Mouse (Mus musculus) adrenal gland, postnatal 25 days (tissue): ENCODE data around the gene St8sia1. TPM values are rescaled to one million over a fixed set of nuclear protein-coding genes. Genes with fewer than 3 reads are reported as not detected.

Experiments
- DNase-seq: peaks from one replicate; pipeline ENCODE4 v3.0.0; 2021; ENCODE audit warnings: mixed read lengths
- total RNA-seq: library from RNA; stranded (reverse); gene quantifications from 2 replicates; pipeline ENCODE4 v1.2.3, GENCODE M21; 2021

The St8sia1 gene
- total RNA-seq, 1 experiment from 2014 or later, result 1.5 TPM

- no peak for DNase-seq
Observed at GRCm38 (mm10) chr6:142908911-142909770, 55.1 kb downstream of the St8sia1 start.

GRCm38 (mm10) chr6:142908412-142908811 is 55.8 kb downstream of the St8sia1 start:
- no peak for DNase-seq

- no peak for DNase-seq
Observed at GRCm38 (mm10) chr6:142895371-142895770, 68.9 kb downstream of the St8sia1 start.

- no peak for DNase-seq
Observed at GRCm38 (mm10) chr6:142893716-142894115, 70.5 kb downstream of the St8sia1 start.

- DNase-seq, result no peak
Observed at GRCm38 (mm10) chr6:142890321-142890720, 73.9 kb downstream of the St8sia1 start.

- DNase-seq, result no peak
Observed at GRCm38 (mm10) chr6:142888970-142889740, 75.1 kb downstream of the St8sia1 start.

- no peak for DNase-seq
Observed at GRCm38 (mm10) chr6:142888346-142888745, 75.9 kb downstream of the St8sia1 start.

GRCm38 (mm10) chr6:142887375-142887774 is 76.9 kb downstream of the St8sia1 start:
- DNase-seq, result no peak

GRCm38 (mm10) chr6:142885364-142886154 is 78.7 kb downstream of the St8sia1 start:
- DNase-seq, result no peak

- DNase-seq, result no peak
Observed at GRCm38 (mm10) chr6:142884128-142884527, 80.1 kb downstream of the St8sia1 start.

- DNase-seq, result no peak
Observed at GRCm38 (mm10) chr6:142880849-142881470, 83.3 kb downstream of the St8sia1 start.

- peak; percentile 51 for DNase-seq
Observed at GRCm38 (mm10) chr6:142878744-142879701, 85.2 kb downstream of the St8sia1 start.

GRCm38 (mm10) chr6:142877221-142877620 is 87.0 kb downstream of the St8sia1 start:
- no peak for DNase-seq

GRCm38 (mm10) chr6:142876279-142876899 is 87.9 kb downstream of the St8sia1 start:
- DNase-seq, result no peak

- DNase-seq, result no peak
Observed at GRCm38 (mm10) chr6:142873795-142874563, 90.3 kb downstream of the St8sia1 start.

- no peak for DNase-seq
Observed at GRCm38 (mm10) chr6:142869715-142870422, 94.4 kb downstream of the St8sia1 start.

GRCm38 (mm10) chr6:142867471-142868055 is 96.7 kb downstream of the St8sia1 start:
- DNase-seq, result no peak

- no peak for DNase-seq
Observed at GRCm38 (mm10) chr6:142867023-142867422, 97.2 kb downstream of the St8sia1 start.
